Mouse (Mus musculus) lung, adult 2 months (tissue): ENCODE data around the gene Spata25.

ENCODE experiments used
- CTCF ChIP-seq: fragments of 200-500 bp; IDR thresholded peaks from 2 replicates; pipeline ENCODE4 v1.5.1; 2011; ENCODE audit warnings: mild to moderate bottlenecking, low read length, control low read depth; ENCODE audit not compliant: insufficient read depth
- POLR2A ChIP-seq: fragments of 200-500 bp; IDR thresholded peaks from 2 replicates; pipeline ENCODE4 v1.6.1; 2011; ENCODE audit warnings: low read depth, mild to moderate bottlenecking, control low read depth, low read length, borderline replicate concordance; ENCODE audit errors: extremely low read depth

DNA sequence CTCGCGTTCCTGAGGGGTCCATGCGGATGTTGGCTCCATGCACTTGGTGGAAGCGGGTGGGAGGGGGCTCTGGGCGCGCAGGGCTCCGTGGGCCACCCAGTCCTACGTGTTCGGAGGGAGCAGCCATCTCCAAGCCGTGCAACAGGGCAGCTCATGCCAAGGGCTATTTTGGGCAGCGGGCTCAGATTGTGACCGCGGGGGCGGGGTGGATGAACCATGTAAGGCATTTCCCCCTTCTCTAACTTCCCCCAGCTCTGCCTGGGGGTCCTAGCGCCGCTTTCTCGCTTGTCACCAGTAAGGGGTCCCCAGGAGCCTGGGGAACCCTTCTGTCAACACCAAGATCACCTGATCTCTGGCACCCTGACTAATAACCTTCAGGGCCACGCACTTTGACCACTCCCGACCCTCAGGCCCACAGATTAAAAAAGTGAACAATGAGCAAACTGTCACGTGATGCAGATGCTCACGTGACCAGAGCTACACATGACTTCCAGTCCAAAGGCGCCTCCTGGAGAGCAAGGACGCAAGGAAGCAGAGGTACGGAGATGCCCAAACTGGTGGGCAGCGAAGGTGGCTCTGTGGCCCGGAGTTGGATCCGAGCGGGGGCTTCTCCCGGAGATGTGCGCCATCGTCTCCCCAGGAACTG lies 5.1 kb upstream of the Spata25 start, which contains the start of gene Neurl2:
- TF ChIP-seq CTCF: no peak
- peak; percentile 83; the same call in 1 of the 2 replicates for TF ChIP-seq POLR2A
